Mouse (Mus musculus): ENCODE results near the gene Ddo. TPM values are rescaled to one million over a fixed set of nuclear protein-coding genes. Genes with fewer than 3 reads are reported as not detected.

Ddo gene
- polyA plus RNA-seq, 1 experiment from 2014 or later, result 0.98 TPM

GRCm38 (mm10) chr10:40724342-40724741, 94.5 kb downstream of the Ddo start:
- ATAC-seq (replicated peaks), result no peak
- no peaks in the 10 kb centered on the region for H3K27me3 ChIP-seq (replicated peaks)
- no peak overlapping the region for H3K4me3 ChIP-seq
- H3K9me3 ChIP-seq, result no peaks in the 10 kb centered on the region
- no peaks in the 10 kb centered on the region for H3K36me3 ChIP-seq (replicated peaks)
- WGBS, result 25% methylated on average over 6 of the region's 6 CpGs
- H3K9ac ChIP-seq, result no peak overlapping the region
- no peak overlapping the region for H3K4me2 ChIP-seq
- H3K4me1 ChIP-seq, result peaks cover 29% of the 10 kb centered on the region
- H3K27ac ChIP-seq, result no peak overlapping the region

GRCm38 (mm10) chr10:40725066-40725465, 95.3 kb downstream of the Ddo start:
- no peak overlapping the region for H3K27ac ChIP-seq
- no peak for ATAC-seq (replicated peaks)
- H3K9ac ChIP-seq, result no peak overlapping the region
- H3K4me2 ChIP-seq, result no peak overlapping the region
- no peak overlapping the region for H3K4me3 ChIP-seq
- peaks cover 29% of the 10 kb centered on the region for H3K4me1 ChIP-seq
- WGBS, result 48% methylated on average over 4 of the region's 4 CpGs
- no peaks in the 10 kb centered on the region for H3K27me3 ChIP-seq (replicated peaks)
- H3K36me3 ChIP-seq (replicated peaks), result no peaks in the 10 kb centered on the region
- no peaks in the 10 kb centered on the region for H3K9me3 ChIP-seq

GRCm38 (mm10) chr10:40725471-40725870, 95.7 kb downstream of the Ddo start:
- no peak for ATAC-seq (replicated peaks)
- Histone ChIP-seq H3K4me3 (no peak overlapping the region), H3K36me3 (replicated peaks) (no peaks in the 10 kb centered on the region), H3K4me1 (peaks cover 29% of the 10 kb centered on the region), H3K4me2 (no peak overlapping the region), H3K27ac (no peak overlapping the region), H3K27me3 (replicated peaks) (no peaks in the 10 kb centered on the region), H3K9ac (no peak overlapping the region), H3K9me3 (no peaks in the 10 kb centered on the region)
- 92% methylated on average over 4 of the region's 4 CpGs for WGBS

GRCm38 (mm10) chr10:40726288-40726902, 96.6 kb downstream of the Ddo start:
- H3K9ac ChIP-seq, result no peak overlapping the region
- H3K4me2 ChIP-seq, result no peak overlapping the region
- no peaks in the 10 kb centered on the region for H3K36me3 ChIP-seq (replicated peaks)
- no peaks in the 10 kb centered on the region for H3K9me3 ChIP-seq
- ATAC-seq (replicated peaks), result peak; percentile 55
- peak overlapping the region; percentile 31 for H3K27ac ChIP-seq
- H3K4me3 ChIP-seq, result no peak overlapping the region
- WGBS, result 35% methylated on average over 11 of the region's 11 CpGs
- no peaks in the 10 kb centered on the region for H3K27me3 ChIP-seq (replicated peaks)
- H3K4me1 ChIP-seq, result peaks cover 29% of the 10 kb centered on the region

GRCm38 (mm10) chr10:40726989-40727388, 97.2 kb downstream of the Ddo start:
- no peaks in the 10 kb centered on the region for H3K36me3 ChIP-seq (replicated peaks)
- no peaks in the 10 kb centered on the region for H3K9me3 ChIP-seq
- no peaks in the 10 kb centered on the region for H3K27me3 ChIP-seq (replicated peaks)
- 7% methylated on average over 5 of the region's 5 CpGs for WGBS
- peak; percentile 72 for ATAC-seq (replicated peaks)
- no peak overlapping the region for H3K9ac ChIP-seq
- H3K4me2 ChIP-seq, result no peak overlapping the region
- no peak overlapping the region for H3K4me3 ChIP-seq
- peak overlapping the region; percentile 31 for H3K27ac ChIP-seq
- H3K4me1 ChIP-seq, result peaks cover 29% of the 10 kb centered on the region

GRCm38 (mm10) chr10:40730200-40730599, 100.4 kb downstream of the Ddo start:
- Histone ChIP-seq H3K9ac (no peak overlapping the region), H3K4me1 (peaks cover 18% of the 10 kb centered on the region), H3K36me3 (replicated peaks) (no peaks in the 10 kb centered on the region), H3K4me3 (no peak overlapping the region), H3K9me3 (no peaks in the 10 kb centered on the region), H3K4me2 (no peak overlapping the region), H3K27me3 (replicated peaks) (no peaks in the 10 kb centered on the region), H3K27ac (no peak overlapping the region)
- ATAC-seq (replicated peaks), result no peak
- 86% methylated on average over 5 of the region's 5 CpGs for WGBS

Other genes starting within 250 kb of the Ddo start
- not detected in 2 replicates for gene Slc22a16, start 59.7 kb upstream of the Ddo start, polyA plus RNA-seq (2015; fragmentation: Nextera tagmentation; extraction: Ambion mirVana)
- 0.47 and 0.71 TPM in 2 replicates for gene Mettl24, start 53.3 kb downstream of the Ddo start, polyA plus RNA-seq (2015; fragmentation: Nextera tagmentation; extraction: Ambion mirVana)